Mouse (Mus musculus): ENCODE measurements around the gene Rps6ka5.

- TF ChIP-seq POLR2AphosphoS2 (IDR thresholded peaks at IDR 0.05; ENCODE audit: insufficient read length, low read depth) (no peak), POLR2A (IDR thresholded peaks at IDR 0.05; ENCODE audit: insufficient read length, low read depth) (no peak), CEBPB (IDR thresholded peaks at IDR 0.05; ENCODE audit: insufficient read depth, poor library complexity, severe bottlenecking) (no peak), USF1 (IDR thresholded peaks at IDR 0.05; ENCODE audit: low read depth) (no peak)
Observed at GRCm38 (mm10) chr12:100516161-100516838, 210.5 kb downstream of the Rps6ka5 start.
